Mouse (Mus musculus) E14TG2a.4 (cell line): Measurements from ENCODE around the gene Mylk.

ENCODE experiments used
- H3K27me3 ChIP-seq: 2 replicates; pipeline ENCODE4 v1.6.1; 2014; ENCODE audit warnings: low read length, control low read depth; ENCODE audit not compliant: insufficient read depth
- H3K36me3 ChIP-seq: 2 replicates; pipeline ENCODE4 v1.6.1; 2014; ENCODE audit warnings: low read length, control low read depth; ENCODE audit not compliant: insufficient read depth
- H3K4me1 ChIP-seq: replicated peaks from 2 replicates; pipeline ENCODE4 v1.6.1; 2014; ENCODE audit warnings: low read depth, low read length, control low read depth
- H3K4me3 ChIP-seq: replicated peaks from 2 replicates; pipeline ENCODE4 v1.5.1; 2014; ENCODE audit warnings: mild to moderate bottlenecking, low read length
- H3K9me3 ChIP-seq: 2 replicates; pipeline ENCODE4 v1.6.1; 2014; ENCODE audit warnings: low read length, control low read depth
- CTCF ChIP-seq: conservative IDR thresholded peaks from 2 replicates; pipeline ENCODE4 v1.5.1; 2014; ENCODE audit warnings: low read length
- NANOG ChIP-seq: IDR thresholded peaks from 2 replicates; pipeline ENCODE4 v1.6.1; 2014; ENCODE audit warnings: borderline replicate concordance, low read length, mixed read lengths
- POU5F1 ChIP-seq: IDR thresholded peaks from 2 replicates; pipeline ENCODE4 v1.6.1; 2014; ENCODE audit warnings: low read length, borderline replicate concordance

Gene Mylk

DNA sequence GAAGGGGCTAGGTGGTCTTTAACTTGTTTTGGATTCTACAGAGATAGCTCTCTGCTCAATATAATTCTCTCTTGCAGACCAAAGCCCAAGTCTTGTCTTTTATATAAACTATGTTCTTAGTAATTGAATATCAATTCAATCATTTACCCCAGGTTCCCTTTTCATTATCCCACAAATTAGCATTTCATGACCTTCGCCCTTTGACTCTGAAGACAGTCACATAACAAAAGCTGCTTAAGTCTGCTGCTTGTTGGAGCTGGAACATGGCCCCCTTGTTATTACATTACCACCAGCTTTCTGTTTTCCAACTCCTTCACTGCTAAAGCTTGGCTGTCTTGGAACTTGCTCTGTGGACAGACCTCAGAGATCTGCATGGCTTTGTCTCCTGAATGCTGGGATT, 15.6 kb upstream of the Mylk start:
- Histone ChIP-seq H3K27me3 (no peaks in the 10 kb centered on the region), H3K36me3 (peaks cover 18% of the 10 kb centered on the region), H3K4me1 (no peaks in the 10 kb centered on the region), H3K4me3 (no peak overlapping the region), H3K9me3 (no peaks in the 10 kb centered on the region)
- TF ChIP-seq POU5F1: no peak
- no peak for TF ChIP-seq NANOG
- no peak for TF ChIP-seq CTCF

GRCm38 (mm10) chr16:34738656-34739233, 6.3 kb upstream of the Mylk start:
- H3K36me3 ChIP-seq: no peaks in the 10 kb centered on the region
- no peak for TF ChIP-seq CTCF
- no peak for TF ChIP-seq POU5F1
- no peak for TF ChIP-seq NANOG
- peaks cover 9% of the 10 kb centered on the region for H3K27me3 ChIP-seq
- H3K9me3 ChIP-seq: no peaks in the 10 kb centered on the region
- H3K4me1 ChIP-seq: no peaks in the 10 kb centered on the region
- no peak overlapping the region for H3K4me3 ChIP-seq

DNA sequence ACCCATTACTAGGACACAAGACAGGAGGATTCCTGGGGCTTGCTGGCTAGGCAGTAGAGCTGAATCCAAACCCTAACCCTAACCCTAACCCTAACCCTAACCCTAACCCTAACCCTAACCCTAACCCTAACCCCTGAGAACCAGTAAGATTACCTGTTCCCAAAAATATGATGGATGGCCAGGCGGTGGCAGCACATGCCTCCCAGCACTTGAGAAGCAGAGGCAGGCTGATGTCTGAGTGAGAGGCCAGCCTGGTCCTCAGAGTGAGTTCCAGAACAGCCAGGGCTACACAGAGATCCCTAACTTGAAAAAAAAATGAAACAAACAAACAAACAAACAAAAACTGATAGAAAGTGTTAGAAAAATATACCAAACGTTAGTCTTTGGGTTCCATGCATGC, 2.1 kb upstream of the Mylk start:
- Histone ChIP-seq H3K27me3 (peaks cover 41% of the 10 kb centered on the region), H3K9me3 (no peaks in the 10 kb centered on the region), H3K36me3 (no peaks in the 10 kb centered on the region), H3K4me3 (no peak overlapping the region), H3K4me1 (peaks cover 10% of the 10 kb centered on the region)
- TF ChIP-seq POU5F1: no peak
- no peak for TF ChIP-seq NANOG
- TF ChIP-seq CTCF: no peak

DNA sequence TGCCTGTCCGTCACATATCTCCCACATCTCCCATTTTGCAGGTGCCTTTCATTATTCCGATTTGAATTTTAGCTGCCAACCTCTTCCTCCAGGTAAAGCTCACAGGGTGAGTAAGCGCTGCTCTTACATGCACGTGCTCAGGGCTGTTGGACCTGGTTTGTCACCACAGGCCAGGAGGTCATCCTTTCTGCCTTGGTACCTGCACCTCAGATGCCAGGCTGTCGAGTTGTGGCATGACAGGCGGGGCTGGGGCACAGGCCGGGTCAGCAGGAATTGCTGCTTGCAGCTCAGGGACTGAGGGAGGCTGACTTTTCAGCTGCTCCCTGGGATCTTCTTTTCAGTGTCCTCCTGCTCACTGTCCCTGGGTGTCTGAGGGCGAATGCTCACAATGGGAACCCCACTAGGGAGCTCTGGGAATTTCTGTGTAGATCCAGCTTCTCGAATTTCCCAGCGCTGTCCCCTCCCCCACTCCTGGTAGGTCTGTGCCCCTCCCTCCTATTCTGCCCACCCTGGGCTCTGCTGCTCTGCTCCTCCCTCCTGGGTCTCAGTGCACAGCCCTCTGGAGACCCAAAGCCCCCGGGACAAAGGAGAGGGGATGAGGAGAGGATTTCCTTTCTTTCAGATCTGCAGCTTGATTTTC, 3.2 kb downstream of the Mylk start:
- no peak for TF ChIP-seq CTCF
- no peak for TF ChIP-seq NANOG
- TF ChIP-seq POU5F1: no peak
- peaks cover 39% of the 10 kb centered on the region for H3K27me3 ChIP-seq
- H3K4me1 ChIP-seq: peaks cover 17% of the 10 kb centered on the region
- no peak overlapping the region for H3K4me3 ChIP-seq
- no peaks in the 10 kb centered on the region for H3K9me3 ChIP-seq
- no peaks in the 10 kb centered on the region for H3K36me3 ChIP-seq

DNA sequence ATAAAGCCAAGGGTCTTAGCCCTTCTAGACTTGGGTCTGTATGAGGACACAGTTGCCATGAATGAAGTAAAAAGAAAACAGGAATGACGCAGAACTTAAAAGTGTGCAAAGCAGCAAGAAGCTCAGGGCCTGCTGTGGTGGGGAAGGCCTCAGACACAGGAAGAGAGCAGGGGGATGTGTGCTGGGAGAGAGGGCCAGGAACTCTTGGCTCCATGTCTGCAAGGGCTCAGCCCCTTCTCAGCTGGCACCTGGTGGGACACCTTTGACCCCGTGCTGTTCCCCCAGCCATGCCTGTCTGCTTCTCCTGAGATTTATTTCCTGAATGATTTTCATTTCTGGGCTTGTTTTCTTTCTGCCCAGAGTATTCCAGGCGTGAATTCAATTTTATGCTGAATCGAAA, 4.5 kb downstream of the Mylk start:
- H3K36me3 ChIP-seq: no peaks in the 10 kb centered on the region
- no peak overlapping the region for H3K4me3 ChIP-seq
- H3K27me3 ChIP-seq: peaks cover 27% of the 10 kb centered on the region
- no peaks in the 10 kb centered on the region for H3K9me3 ChIP-seq
- no peak for TF ChIP-seq NANOG
- TF ChIP-seq CTCF: no peak
- TF ChIP-seq POU5F1: no peak
- H3K4me1 ChIP-seq: peaks cover 17% of the 10 kb centered on the region

DNA sequence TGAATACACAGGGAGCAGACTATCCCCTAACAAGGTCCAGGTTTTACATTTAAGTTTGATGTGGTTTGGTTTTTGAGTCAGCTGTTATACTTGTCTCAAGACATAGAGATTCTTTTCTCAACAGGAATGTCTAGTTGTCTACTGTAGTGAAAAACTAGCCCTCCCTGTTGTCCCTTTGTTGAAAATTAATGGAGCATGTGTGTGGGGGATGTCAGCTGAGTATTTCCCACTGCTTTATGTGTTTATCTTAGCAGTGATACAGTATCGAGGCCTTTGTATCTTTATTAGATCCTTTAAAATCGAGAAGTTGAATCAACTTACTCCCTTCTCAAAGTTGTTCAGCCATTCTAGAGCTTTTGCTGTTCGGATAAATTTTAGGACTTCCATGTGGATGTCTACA, 7.0 kb downstream of the Mylk start:
- Histone ChIP-seq H3K4me3 (no peak overlapping the region), H3K36me3 (no peaks in the 10 kb centered on the region), H3K9me3 (no peaks in the 10 kb centered on the region), H3K4me1 (peaks cover 9% of the 10 kb centered on the region), H3K27me3 (peaks cover 8% of the 10 kb centered on the region)
- TF ChIP-seq POU5F1 (no peak), CTCF (no peak), NANOG (no peak)

DNA sequence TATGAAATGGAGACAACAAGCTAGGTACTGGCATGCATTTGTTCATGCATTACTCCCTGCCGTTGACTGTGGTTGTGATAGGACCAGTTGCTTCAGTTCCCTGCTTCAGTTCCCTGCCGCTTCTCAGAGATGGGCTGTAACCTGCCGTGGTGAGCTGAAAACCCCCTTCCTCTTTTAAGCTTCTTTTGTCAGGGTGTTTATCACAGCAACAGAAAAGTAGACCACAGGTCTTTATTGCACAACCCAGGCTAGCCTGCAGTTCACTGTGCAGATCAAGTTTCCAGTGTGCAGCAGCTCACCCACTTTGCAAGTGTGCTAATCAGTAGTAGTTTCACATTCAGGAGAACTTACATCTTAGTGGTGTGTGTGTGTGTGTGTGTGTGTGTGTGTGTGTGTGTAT, 8.0 kb downstream of the Mylk start:
- peaks cover 6% of the 10 kb centered on the region for H3K4me1 ChIP-seq
- no peak for TF ChIP-seq POU5F1
- TF ChIP-seq NANOG: no peak
- TF ChIP-seq CTCF: no peak
- no peaks in the 10 kb centered on the region for H3K9me3 ChIP-seq
- H3K36me3 ChIP-seq: no peaks in the 10 kb centered on the region
- no peak overlapping the region for H3K4me3 ChIP-seq
- H3K27me3 ChIP-seq: peaks cover 2% of the 10 kb centered on the region; the same call in 1 of the 2 replicates

- TF ChIP-seq POU5F1 (no peak), NANOG (no peak), CTCF (no peak)
- H3K36me3 ChIP-seq: no peaks in the 10 kb centered on the region
- no peak overlapping the region for H3K4me3 ChIP-seq
Measured at GRCm38 (mm10) chr16:34756991-34757390, 12.0 kb downstream of the Mylk start.

GRCm38 (mm10) chr16:34758205-34758604, 13.2 kb downstream of the Mylk start:
- no peak overlapping the region for H3K4me3 ChIP-seq
- TF ChIP-seq NANOG (no peak), CTCF (no peak), POU5F1 (no peak)
- H3K27me3 ChIP-seq: no peaks in the 10 kb centered on the region
- H3K9me3 ChIP-seq: no peaks in the 10 kb centered on the region
- no peaks in the 10 kb centered on the region for H3K4me1 ChIP-seq
- no peaks in the 10 kb centered on the region for H3K36me3 ChIP-seq

More at GRCm38 (mm10) chr16:34756991-34757390, 12.0 kb downstream of the Mylk start:
- H3K9me3 ChIP-seq: no peaks in the 10 kb centered on the region
- no peaks in the 10 kb centered on the region for H3K4me1 ChIP-seq
- H3K27me3 ChIP-seq: no peaks in the 10 kb centered on the region
